Mouse (Mus musculus) adrenal gland, postnatal 10 days (tissue): Measurements from ENCODE around the gene Rnf4. TPM values are rescaled to one million over a fixed set of nuclear protein-coding genes. Genes with fewer than 3 reads are reported as not detected.

ENCODE experiments used
- total RNA-seq, 2 experiments: library from RNA; stranded (reverse); gene quantifications; 2 replicates each; pipeline ENCODE4 v1.2.3; 2021

The Rnf4 gene
- total RNA-seq, 2 experiments from 2014 or later: 102 to 109 TPM

Other genes with a start within 250 kb of the Rnf4 start
- gene Poln, start 166.8 kb upstream of the Rnf4 start, total RNA-seq: 10 to 100 TPM; 37.3 to 40.0 TPM
- 1 to 10 TPM; 9.3 to 9.8 TPM for gene Haus3, start 166.8 kb upstream of the Rnf4 start, total RNA-seq
- 100 to 1,000 TPM; 140 to 144 TPM for gene Mxd4, start 148.6 kb upstream of the Rnf4 start, total RNA-seq
- gene Zfyve28, start 47.8 kb upstream of the Rnf4 start, total RNA-seq: 1 to 10 TPM; 1.2 to 1.8 TPM
- gene Cfap99, start 47.7 kb upstream of the Rnf4 start, total RNA-seq: not detected
- gene Fam193a, start 33.6 kb downstream of the Rnf4 start, total RNA-seq: 10 to 100 TPM; 26.7 to 34.3 TPM
- 10 to 100 TPM; 10.6 to 16.1 TPM for gene Tnip2, start 177.7 kb downstream of the Rnf4 start, total RNA-seq
- 1 to 10 TPM; 5.9 to 7.0 TPM for gene Sh3bp2, start 189.5 kb downstream of the Rnf4 start, total RNA-seq
- gene Add1, start 237.4 kb downstream of the Rnf4 start, total RNA-seq: 100 to 1,000 TPM; 135 to 182 TPM